Mouse (Mus musculus) testis, adult 2 months (tissue): Measurements from ENCODE around the gene Wnt9b. TPM values are rescaled to one million over a fixed set of nuclear protein-coding genes. Genes with fewer than 3 reads are reported as not detected.

Experiments used
- H3K27ac ChIP-seq: fragments of 200-500 bp; 2 replicates; pipeline ENCODE4 v1.5.1; 2012; ENCODE audit warnings: low read depth, low read length; ENCODE audit not compliant: control insufficient read depth, insufficient read depth
- H3K27me3 ChIP-seq: fragments of 200-500 bp; 2 replicates; pipeline ENCODE4 v1.6.1; 2012; ENCODE audit warnings: mild to moderate bottlenecking, low read length, moderate library complexity; ENCODE audit not compliant: control insufficient read depth, insufficient read depth
- H3K36me3 ChIP-seq: fragments of 200-500 bp; 2 replicates; pipeline ENCODE4 v1.6.1; 2012; ENCODE audit warnings: mild to moderate bottlenecking, low read length; ENCODE audit not compliant: control insufficient read depth, insufficient read depth
- H3K4me1 ChIP-seq: fragments of 200-500 bp; 2 replicates; pipeline ENCODE4 v1.6.1; 2012; ENCODE audit warnings: low read length; ENCODE audit not compliant: control insufficient read depth, insufficient read depth
- H3K4me3 ChIP-seq: fragments of 200-500 bp; 2 replicates; pipeline ENCODE4 v1.5.1; 2012; ENCODE audit warnings: low read depth, mild to moderate bottlenecking, low read length, moderate library complexity, mixed read lengths; ENCODE audit not compliant: control insufficient read depth
- CTCF ChIP-seq: fragments of 200-500 bp; IDR thresholded peaks from 2 replicates; pipeline ENCODE4 v1.5.1; 2012; ENCODE audit warnings: low read depth, mild to moderate bottlenecking, inconsistent platforms, low read length, moderate library complexity; ENCODE audit not compliant: control insufficient read depth, insufficient read depth, insufficient replicate concordance
- POLR2A ChIP-seq: fragments of 200-500 bp; IDR thresholded peaks from 2 replicates; pipeline ENCODE4 v1.6.1; 2012; ENCODE audit warnings: low read depth, mild to moderate bottlenecking, inconsistent platforms, low read length, moderate library complexity; ENCODE audit not compliant: control insufficient read depth
- polyA plus RNA-seq: library from polyadenylated mRNA; depleted of rRNA; stranded (reverse); fragments of >200 nt; gene quantifications from 2 replicates; pipeline ENCODE4 v1.2.3, GENCODE M21; 2012; rRNA removed

Gene Wnt9b
- polyA plus RNA-seq, 1 experiment: 0.15 TPM

GRCm38 (mm10) chr11:103691036-103691435 is 58.6 kb downstream of the Wnt9b start:
- Histone ChIP-seq H3K4me3 (no peak overlapping the region), H3K4me1 (no peaks in the 10 kb centered on the region), H3K36me3 (no peaks in the 10 kb centered on the region; the same call in 1 of the 2 replicates), H3K27me3 (no peaks in the 10 kb centered on the region), H3K27ac (no peak overlapping the region)
- TF ChIP-seq POLR2A: no peak
- TF ChIP-seq CTCF: no peak

- Histone ChIP-seq H3K27ac (no peak overlapping the region), H3K4me3 (no peak overlapping the region)
- no peak for TF ChIP-seq POLR2A
- no peak for TF ChIP-seq CTCF
Measured at GRCm38 (mm10) chr11:103688980-103689378, 60.6 kb downstream of the Wnt9b start.

GRCm38 (mm10) chr11:103688271-103688979 is 61.2 kb downstream of the Wnt9b start:
- peaks cover 2% of the 10 kb centered on the region for H3K36me3 ChIP-seq
- TF ChIP-seq POLR2A (no peak), CTCF (no peak)
- no peaks in the 10 kb centered on the region for H3K4me1 ChIP-seq
- no peak overlapping the region for H3K4me3 ChIP-seq
- H3K27me3 ChIP-seq: no peaks in the 10 kb centered on the region
- no peak overlapping the region for H3K27ac ChIP-seq

More at GRCm38 (mm10) chr11:103688980-103689378, 60.6 kb downstream of the Wnt9b start:
- Histone ChIP-seq H3K27me3 (no peaks in the 10 kb centered on the region), H3K4me1 (no peaks in the 10 kb centered on the region), H3K36me3 (peaks cover 2% of the 10 kb centered on the region)

GRCm38 (mm10) chr11:103686706-103687105 is 62.9 kb downstream of the Wnt9b start:
- TF ChIP-seq POLR2A (no peak), CTCF (no peak)
- H3K27me3 ChIP-seq: no peaks in the 10 kb centered on the region

GRCm38 (mm10) chr11:103685261-103685736 is 64.3 kb downstream of the Wnt9b start:
- Histone ChIP-seq H3K4me1 (no peaks in the 10 kb centered on the region), H3K4me3 (no peak overlapping the region), H3K27me3 (no peaks in the 10 kb centered on the region), H3K27ac (no peak overlapping the region), H3K36me3 (peaks cover 7% of the 10 kb centered on the region)
- TF ChIP-seq CTCF (no peak), POLR2A (no peak)

More at GRCm38 (mm10) chr11:103686706-103687105, 62.9 kb downstream of the Wnt9b start:
- H3K4me1 ChIP-seq: no peaks in the 10 kb centered on the region
- H3K27ac ChIP-seq: no peak overlapping the region
- peaks cover 2% of the 10 kb centered on the region for H3K36me3 ChIP-seq
- H3K4me3 ChIP-seq: no peak overlapping the region

DNA sequence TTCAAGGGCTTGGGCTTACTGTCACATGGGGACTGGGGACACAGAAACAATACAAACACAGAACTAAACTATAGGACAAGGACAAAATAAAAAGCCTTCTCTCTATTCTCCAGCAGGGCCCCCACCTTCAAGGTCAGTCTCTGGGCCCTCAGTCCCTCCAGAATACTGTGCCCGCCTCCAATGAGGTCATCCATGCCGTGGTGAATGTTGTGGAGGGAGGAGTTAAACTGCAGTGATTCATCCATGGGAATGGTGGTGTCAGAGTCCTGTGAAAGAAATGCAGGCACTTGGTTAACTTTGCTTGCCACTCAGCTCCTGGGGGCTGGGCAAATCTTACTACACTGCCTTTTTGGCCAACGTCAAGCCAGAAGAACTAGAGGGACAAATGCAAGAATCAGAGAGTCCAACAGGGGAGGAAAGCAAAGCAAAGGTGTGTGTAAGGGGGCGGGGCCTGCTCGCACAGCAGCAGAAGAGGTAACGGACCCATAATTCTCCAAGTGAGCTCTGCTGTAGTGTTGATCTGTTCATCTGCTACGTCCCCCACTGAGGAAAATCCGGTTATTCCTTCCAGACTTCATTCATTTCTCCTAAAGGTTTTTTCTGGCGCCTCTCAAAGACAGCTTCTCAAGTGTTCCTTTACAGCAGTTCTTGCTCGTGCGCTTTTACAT is 65.8 kb downstream of the Wnt9b start:
- Histone ChIP-seq H3K27ac (no peak overlapping the region), H3K4me1 (no peaks in the 10 kb centered on the region), H3K36me3 (peaks cover 8% of the 10 kb centered on the region), H3K27me3 (no peaks in the 10 kb centered on the region), H3K4me3 (no peak overlapping the region)
- no peak for TF ChIP-seq CTCF
- TF ChIP-seq POLR2A: no peak

Other genes with a start within 250 kb of the Wnt9b start
- gene Lrrc37a, start 245.2 kb downstream of the Wnt9b start, polyA plus RNA-seq: 32.8 and 42.8 TPM in 2 replicates
- 21.5 and 29.5 TPM in 2 replicates for gene Gm884, start 128.7 kb downstream of the Wnt9b start, polyA plus RNA-seq
- 231 and 296 TPM in 2 replicates for gene Lyzl6, start 110.9 kb downstream of the Wnt9b start, polyA plus RNA-seq
- gene Rprml, start 100.3 kb downstream of the Wnt9b start, polyA plus RNA-seq: 2.7 and 4.8 TPM in 2 replicates
- gene Gosr2, start 51.9 kb downstream of the Wnt9b start, polyA plus RNA-seq: 150 and 154 TPM in 2 replicates
- 24.1 and 28.9 TPM in 2 replicates for gene Wnt3, start 24.3 kb upstream of the Wnt9b start, polyA plus RNA-seq
- 9.0 and 10.3 TPM in 2 replicates for gene Nsf, start 204.2 kb upstream of the Wnt9b start, polyA plus RNA-seq
- gene Arf2, start 216.9 kb upstream of the Wnt9b start, polyA plus RNA-seq: 9.3 and 12.7 TPM in 2 replicates